Comparison of ENCODE assay signal across 9 mouse cellular contexts in the genomic region with DNA sequence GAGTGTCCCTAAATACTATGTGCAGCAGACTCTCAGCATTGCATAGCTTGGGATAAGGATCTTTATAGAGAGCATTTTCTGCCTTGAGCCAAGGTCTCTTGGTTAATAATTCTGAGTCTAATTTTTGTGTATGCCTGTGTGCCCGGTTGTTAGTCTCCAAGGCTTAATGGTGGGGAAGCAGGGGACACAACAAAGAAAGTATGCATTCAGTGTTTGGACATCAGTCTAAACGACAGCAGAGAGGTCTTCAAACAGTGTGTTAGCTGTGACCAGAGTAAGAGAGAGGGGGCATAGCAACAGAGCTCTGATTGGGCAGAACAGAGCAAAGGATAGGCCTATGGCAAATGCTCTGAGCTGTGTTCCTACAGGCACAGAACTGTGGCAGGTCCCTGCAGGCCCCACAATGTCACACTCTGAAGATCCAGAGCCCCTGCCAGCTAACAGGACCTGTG.
DNase-seq lines count a peak whose midpoint lies in the region; ATAC-seq lines count a peak whose summit lies in the region.
"Had no signal": no experiment of that assay in that cellular context is flagged by ENCODE, and none has a peak within 500 bp of the region (broad histone marks: within the 10 kb centered on the region; RNA-seq: fewer than 3 reads in every experiment).

No protein-coding gene starts in this region.

- H3K4me1 ChIP-seq in lung, embryonic 16.5 days (replicated peaks; ENCODE audit: control insufficient read depth, insufficient read depth, low read length): peaks cover 5% of the 10 kb centered on the region; the same call in 1 of the 2 replicates
- peaks cover 7% of the 10 kb centered on the region; the same call in 1 of the 2 replicates for H3K4me1 ChIP-seq in forebrain, embryonic 12.5 days
- peaks cover 28% of the 10 kb centered on the region for H3K4me1 ChIP-seq in kidney, embryonic 15.5 days
- 0 out of 2 replicates have a peak, but pooled peaks cover 2% of the 10 kb centered on the region for H3K4me1 ChIP-seq in neural tube, embryonic 14.5 days (ENCODE audit: control insufficient read depth, insufficient read depth, low read length)

- no peak overlapping the region for H3K4me3 ChIP-seq in lung, embryonic 16.5 days (ENCODE audit: low read length)
- no peak overlapping the region for H3K4me3 ChIP-seq in forebrain, embryonic 12.5 days (replicated peaks)
- no peak overlapping the region for H3K4me3 ChIP-seq in kidney, embryonic 15.5 days (replicated peaks)
- no peak overlapping the region for H3K4me3 ChIP-seq in neural tube, embryonic 14.5 days (ENCODE audit: low read depth, low read length)

- H3K36me3 ChIP-seq in lung, embryonic 16.5 days (ENCODE audit: control insufficient read depth, insufficient read depth, low read length): no peaks in the 10 kb centered on the region
- H3K36me3 ChIP-seq in forebrain, embryonic 12.5 days (replicated peaks): no peaks in the 10 kb centered on the region
- H3K36me3 ChIP-seq in kidney, embryonic 15.5 days: no peaks in the 10 kb centered on the region
- no peaks in the 10 kb centered on the region for H3K36me3 ChIP-seq in neural tube, embryonic 14.5 days (ENCODE audit: control insufficient read depth, insufficient read depth, low read length)

- peak; percentile 79 for ATAC-seq in lung, embryonic 16.5 days (ENCODE audit: low read depth)
- peak; percentile 82; the same call in 1 of the 2 replicates for ATAC-seq in forebrain, embryonic 12.5 days (ENCODE audit: low FRiP score)
- ATAC-seq in kidney, embryonic 15.5 days (replicated peaks; ENCODE audit: low FRiP score): peak; percentile 93
- peak; percentile 94 for ATAC-seq in neural tube, embryonic 14.5 days (ENCODE audit: low read depth)
- no peak for ATAC-seq in erythroid progenitor cell, adult 5-6 weeks (replicated peaks; ENCODE audit: low FRiP score, poor library complexity, severe bottlenecking)
- ATAC-seq: Patski had no signal

- H3K9me3 ChIP-seq in lung, embryonic 16.5 days (ENCODE audit: control insufficient read depth, low read length): no peaks in the 10 kb centered on the region
- no peaks in the 10 kb centered on the region for H3K9me3 ChIP-seq in forebrain, embryonic 12.5 days
- H3K9me3 ChIP-seq in kidney, embryonic 15.5 days (replicated peaks): no peaks in the 10 kb centered on the region
- H3K9me3 ChIP-seq in neural tube, embryonic 14.5 days (ENCODE audit: control insufficient read depth, low read length): no peaks in the 10 kb centered on the region

- H3K27ac ChIP-seq in lung, embryonic 16.5 days (ENCODE audit: low read length): peak overlapping the region; percentile 50
- no peak overlapping the region for H3K27ac ChIP-seq in forebrain, embryonic 12.5 days
- peak overlapping the region; percentile 74 for H3K27ac ChIP-seq in kidney, embryonic 15.5 days
- H3K27ac ChIP-seq in neural tube, embryonic 14.5 days (ENCODE audit: low read depth, low read length): peak overlapping the region; percentile 48; the same call in 1 of the 2 replicates

- H3K4me2 ChIP-seq in lung, embryonic 16.5 days (ENCODE audit: low read depth, low read length): no peak overlapping the region
- no peak overlapping the region for H3K4me2 ChIP-seq in forebrain, embryonic 12.5 days
- H3K4me2 ChIP-seq in kidney, embryonic 15.5 days: no peak overlapping the region
- H3K4me2 ChIP-seq in neural tube, embryonic 14.5 days (ENCODE audit: low read depth, low read length): no peak overlapping the region

- H3K27me3 ChIP-seq in lung, embryonic 16.5 days (ENCODE audit: control insufficient read depth, insufficient read depth, low read depth, low read length): no peaks in the 10 kb centered on the region
- H3K27me3 ChIP-seq in forebrain, embryonic 12.5 days: no peaks in the 10 kb centered on the region
- H3K27me3 ChIP-seq in kidney, embryonic 15.5 days: no peaks in the 10 kb centered on the region
- H3K27me3 ChIP-seq in neural tube, embryonic 14.5 days (ENCODE audit: control insufficient read depth, insufficient read depth, low read length): no peaks in the 10 kb centered on the region
- H3K27me3 ChIP-seq: Patski had no signal

- no peak for DNase-seq in lung, adult 18-20 months
- DNase-seq in testis, postnatal 14 days (ENCODE audit: low spot score): no peak
- no peak for DNase-seq in ovary, postnatal 10 days (ENCODE audit: low spot score)

- WGBS in lung, embryonic 16.5 days: 31% methylated on average over 2 of the region's 2 CpGs
- 41% methylated on average over 2 of the region's 2 CpGs for WGBS in forebrain, embryonic 12.5 days
- WGBS in kidney, embryonic 15.5 days: 37% methylated on average over 2 of the region's 2 CpGs
- WGBS in neural tube, embryonic 14.5 days: 24% methylated on average over 2 of the region's 2 CpGs

- H3K9ac ChIP-seq in lung, embryonic 16.5 days (ENCODE audit: low read length): no peak overlapping the region
- no peak overlapping the region for H3K9ac ChIP-seq in forebrain, embryonic 12.5 days
- H3K9ac ChIP-seq in kidney, embryonic 15.5 days: no peak overlapping the region
- no peak overlapping the region for H3K9ac ChIP-seq in neural tube, embryonic 14.5 days (replicated peaks; ENCODE audit: low read depth, low read length)
